Mouse (Mus musculus): ENCODE results near the gene Fam13c.

DNA sequence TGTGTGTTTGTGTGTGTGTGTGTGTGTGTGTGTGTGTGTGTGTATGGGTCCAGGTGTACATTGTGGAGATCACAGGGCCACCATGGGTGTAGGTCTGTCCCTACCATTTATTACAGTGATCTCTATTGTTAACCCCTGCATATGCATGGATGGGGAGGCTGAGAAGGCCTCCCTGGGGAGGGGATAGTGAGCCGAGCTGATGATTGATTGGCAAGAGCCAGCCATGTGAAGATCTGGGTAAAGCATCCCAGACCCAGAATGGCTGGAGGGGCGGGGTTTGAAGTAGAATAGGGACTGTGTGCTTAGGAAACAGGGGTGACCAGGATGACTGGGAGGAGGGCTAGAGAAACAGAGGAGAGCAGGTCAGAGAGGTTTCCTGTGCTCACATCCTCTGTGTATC lies 58.0 kb downstream of the Fam13c start:
- no peak for TF ChIP-seq CTCF (IDR thresholded peaks at IDR 0.05; ENCODE audit: low read depth, low read length)
- no peak for TF ChIP-seq POLR2A (IDR thresholded peaks at IDR 0.05; ENCODE audit: extremely low read depth, insufficient read depth, low read length)

Data from liver, adult 2 months (tissue).